In the genomic region with DNA sequence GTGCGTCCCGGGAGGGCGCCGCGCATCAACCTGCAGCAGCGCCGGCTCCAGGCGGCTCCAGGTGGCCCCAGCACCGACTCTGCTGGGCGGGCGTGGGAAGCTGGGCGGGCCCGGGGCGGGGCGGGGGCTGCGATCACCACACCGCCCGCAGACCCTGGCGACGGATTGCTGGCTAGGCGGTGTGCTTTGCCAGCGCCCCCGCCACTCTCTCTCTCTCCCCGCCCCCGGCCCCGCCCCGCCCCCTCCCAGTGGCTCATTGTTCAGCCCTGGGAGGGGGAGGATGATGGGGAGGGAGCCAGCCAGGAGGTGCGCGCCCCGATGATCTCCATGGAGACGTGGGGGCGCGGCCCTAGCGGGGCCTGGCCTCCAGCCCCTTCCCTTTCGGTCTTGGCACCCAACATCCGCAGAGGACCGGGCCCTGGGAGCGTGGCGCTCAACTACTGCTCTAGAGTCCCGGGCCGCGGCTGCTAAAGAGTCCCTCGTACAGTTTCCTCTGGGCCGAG, we compare ENCODE assay signal across 8 mouse cellular contexts. TPM values are rescaled to one million over a fixed set of nuclear protein-coding genes. Genes with fewer than 3 reads are reported as not detected.
A peak's percentile ranks its signal among the peaks of the same experiment; 100 is the strongest.
DNase-seq lines count a peak whose midpoint lies in the region; ATAC-seq lines count a peak whose summit lies in the region.

No protein-coding gene starts in this region.

- peaks cover 4% of the 10 kb centered on the region for H3K4me1 ChIP-seq in heart, embryonic 11.5 days (ENCODE audit: control insufficient read depth, insufficient read depth, low read length)
- peaks cover 30% of the 10 kb centered on the region for H3K4me1 ChIP-seq in embryonic facial prominence, embryonic 13.5 days
- H3K4me1 ChIP-seq in liver, embryonic 13.5 days (replicated peaks), result peaks cover 22% of the 10 kb centered on the region

- H3K9me3 ChIP-seq in heart, embryonic 11.5 days (replicated peaks; ENCODE audit: control insufficient read depth, low read length), result no peaks in the 10 kb centered on the region
- H3K9me3 ChIP-seq in embryonic facial prominence, embryonic 13.5 days, result peaks cover 19% of the 10 kb centered on the region
- H3K9me3 ChIP-seq in liver, embryonic 13.5 days (replicated peaks), result 0 out of 2 replicates have a peak, but pooled peaks cover 4% of the 10 kb centered on the region

- no peaks in the 10 kb centered on the region; the same call in 1 of the 2 replicates for H3K36me3 ChIP-seq in heart, embryonic 11.5 days (ENCODE audit: control insufficient read depth, insufficient read depth, low read length)
- H3K36me3 ChIP-seq in embryonic facial prominence, embryonic 13.5 days, result peaks cover 26% of the 10 kb centered on the region
- no peaks in the 10 kb centered on the region for H3K36me3 ChIP-seq in liver, embryonic 13.5 days

- no peak for DNase-seq in heart, adult 8-10 months (ENCODE audit: low spot score)
- peak; percentile 94 for DNase-seq in induced T-regulatory cell, adult 2 months (ENCODE audit: low read depth)
- no peak for DNase-seq in liver, embryonic 13.5 days
- peak; percentile 90 for DNase-seq in naive thymus-derived CD4-positive, alpha-beta T cell, adult 2 months (ENCODE audit: low read depth)
- peak; percentile 85 for DNase-seq in yolk sac, embryonic 10.5 days (ENCODE audit: low spot score)
- DNase-seq in urinary bladder, postnatal 10 days (ENCODE audit: low spot score), result no peak

- H3K4me2 ChIP-seq in heart, embryonic 11.5 days, result peak overlapping the region; percentile 90
- H3K4me2 ChIP-seq in embryonic facial prominence, embryonic 13.5 days, result peak overlapping the region; percentile 88
- peak overlapping the region; percentile 67 for H3K4me2 ChIP-seq in liver, embryonic 13.5 days

- 1% methylated on average over 32 of the region's 44 CpGs for WGBS in heart, embryonic 11.5 days (ENCODE audit: insufficient replicate concordance)
- WGBS in embryonic facial prominence, embryonic 13.5 days, result under 1% methylated on average over 36 of the region's 44 CpGs
- under 1% methylated on average over 42 of the region's 44 CpGs for WGBS in liver, embryonic 13.5 days (ENCODE audit: insufficient replicate concordance)

- peak; percentile 62 for ATAC-seq in heart, embryonic 11.5 days (replicated peaks; ENCODE audit: insufficient number of reproducible peaks, low FRiP score, low TSS enrichment)
- ATAC-seq in embryonic facial prominence, embryonic 13.5 days (ENCODE audit: insufficient number of reproducible peaks, insufficient read depth, low FRiP score, low TSS enrichment, low read depth), result peak; percentile 75
- ATAC-seq in liver, embryonic 13.5 days (ENCODE audit: low read depth), result peak; percentile 16; the same call in 1 of the 2 replicates

- H3K27ac ChIP-seq in heart, embryonic 11.5 days (ENCODE audit: low read depth, low read length), result 0 out of 2 replicates have a peak overlapping the region, but pooled peaks have one; percentile 29
- peak overlapping the region; percentile 72; the same call in 1 of the 2 replicates for H3K27ac ChIP-seq in embryonic facial prominence, embryonic 13.5 days
- H3K27ac ChIP-seq in liver, embryonic 13.5 days, result no peak overlapping the region

- peaks cover 28% of the 10 kb centered on the region for H3K27me3 ChIP-seq in heart, embryonic 11.5 days (ENCODE audit: control insufficient read depth, insufficient read depth, low read length)
- peaks cover 51% of the 10 kb centered on the region for H3K27me3 ChIP-seq in embryonic facial prominence, embryonic 13.5 days
- H3K27me3 ChIP-seq in liver, embryonic 13.5 days, result peaks cover 85% of the 10 kb centered on the region

- peak overlapping the region; percentile 67; the same call in 1 of the 2 replicates for H3K9ac ChIP-seq in heart, embryonic 11.5 days (ENCODE audit: low read depth, low read length)
- H3K9ac ChIP-seq in embryonic facial prominence, embryonic 13.5 days, result peak overlapping the region; percentile 71
- H3K9ac ChIP-seq in liver, embryonic 13.5 days, result no peak overlapping the region

- H3K4me3 ChIP-seq in heart, embryonic 11.5 days (ENCODE audit: low read depth, low read length), result peak overlapping the region; percentile 62
- H3K4me3 ChIP-seq in embryonic facial prominence, embryonic 13.5 days, result peak overlapping the region; percentile 62
- peak overlapping the region; percentile 51 for H3K4me3 ChIP-seq in liver, embryonic 13.5 days (replicated peaks)

RNA-seq across cellular contexts. Expression of gene Celsr1, which starts 0.5 kb away (rescaled TPM):
- polyA plus RNA-seq in heart, embryonic 11.5 days (2014; fragmentation: Nextera tagmentation; extraction: Ambion mirVana), result 2.1 and 2.2 TPM in 2 replicates
- 1 to 10 TPM; 3.2 to 7.3 (median 4.5) TPM for total RNA-seq in heart, adult 8-10 months (2022)
- polyA plus RNA-seq in embryonic facial prominence, embryonic 13.5 days (2015; fragmentation: Nextera tagmentation; extraction: Ambion mirVana), result 2.9 and 3.1 TPM in 2 replicates
- polyA plus RNA-seq in liver, embryonic 13.5 days (2015; fragmentation: Nextera tagmentation; extraction: Ambion mirVana), result 0.06 and 0.20 TPM in 2 replicates

RNA-seq across cellular contexts. Expression of gene Gramd4, which starts 23.4 kb away (rescaled TPM):
- polyA plus RNA-seq in heart, embryonic 11.5 days (2014; fragmentation: Nextera tagmentation; extraction: Ambion mirVana), result 4.9 and 6.5 TPM in 2 replicates
- 10 to 100 TPM; 26.1 to 31.8 (median 27.3) TPM for total RNA-seq in heart, adult 8-10 months (2022)
- 14.6 and 16.6 TPM in 2 replicates for polyA plus RNA-seq in embryonic facial prominence, embryonic 13.5 days (2015; fragmentation: Nextera tagmentation; extraction: Ambion mirVana)
- 6.8 and 7.0 TPM in 2 replicates for polyA plus RNA-seq in liver, embryonic 13.5 days (2015; fragmentation: Nextera tagmentation; extraction: Ambion mirVana)

Comparison
In these comparisons a context has a peak if more than half of its experiments do, and no peak if none do; other contexts are left out.
1. ATAC-seq: peak in every context shown above with its lines; median percentile 75 in embryonic facial prominence, embryonic 13.5 days; 62 in heart, embryonic 11.5 days; 16 in liver, embryonic 13.5 days.
2. DNase-seq: peak in induced T-regulatory cell, adult 2 months (single experiment), naive thymus-derived CD4-positive, alpha-beta T cell, adult 2 months (single experiment) and yolk sac, embryonic 10.5 days (single experiment); none in heart, adult 8-10 months (single experiment), liver, embryonic 13.5 days (single experiment) and urinary bladder, postnatal 10 days (single experiment).
3. Peak in every context shown above with its lines, with median percentiles within 50 percentile points of each other: H3K4me2 ChIP-seq and H3K4me3 ChIP-seq.